Mouse (Mus musculus) kidney, adult 2 months (tissue): ENCODE measurements at regions not wholly inside any gene's neighbourhood (a gene's known extent, or its start where the extent isn't known, plus 50 kb on each side); places are given as distances from the start of the nearest gene placed in this dataset.
"Not testable (repeated sequence)": the region's sequence is repeated elsewhere in the genome, so short reads cannot be mapped to it uniquely, and the experiment has no call there.

ENCODE experiments used
- DNase-seq: peaks from one replicate; pipeline ENCODE4 v3.0.0; 2021
- H3K27ac ChIP-seq: fragments of 200-500 bp; 2 replicates; pipeline ENCODE4 v1.5.1; 2012; ENCODE audit warnings: low read depth, low read length, control low read depth, inconsistent platforms; ENCODE audit not compliant: insufficient read depth
- H3K27me3 ChIP-seq: fragments of 200-500 bp; replicated peaks from 2 replicates; pipeline ENCODE4 v1.6.1; 2012; ENCODE audit warnings: mild to moderate bottlenecking, moderate library complexity, low read length, inconsistent platforms; ENCODE audit not compliant: control insufficient read depth, insufficient read depth
- H3K36me3 ChIP-seq: fragments of 200-500 bp; 2 replicates; pipeline ENCODE4 v1.6.1; 2012; ENCODE audit warnings: mild to moderate bottlenecking, moderate library complexity, low read length, inconsistent platforms; ENCODE audit not compliant: control insufficient read depth, insufficient read depth
- H3K4me1 ChIP-seq: fragments of 200-500 bp; 2 replicates; pipeline ENCODE4 v1.6.1; 2011; ENCODE audit warnings: low read length; ENCODE audit not compliant: control insufficient read depth, insufficient read depth
- H3K4me3 ChIP-seq: fragments of 200-500 bp; 2 replicates; pipeline ENCODE4 v1.5.1; 2011; ENCODE audit warnings: mild to moderate bottlenecking, low read depth, low read length, control low read depth; ENCODE audit not compliant: insufficient read depth
- CTCF ChIP-seq: fragments of 200-500 bp; conservative IDR thresholded peaks from 2 replicates; pipeline ENCODE4 v1.5.1; 2011; ENCODE audit warnings: low read depth, mild to moderate bottlenecking, control low read depth, low read length, moderate library complexity, mixed read lengths; ENCODE audit not compliant: insufficient read depth, insufficient read length
- POLR2A ChIP-seq: fragments of 200-500 bp; IDR thresholded peaks from one replicate; pipeline ENCODE4 v1.6.1; 2011; ENCODE audit warnings: low read depth, low read length, control low read depth
- WGBS: fragments of 180-500 bp; shearing (Covaris S2); methylation state at CpG from one replicate; pipeline ENCODE4 v1.1.7; 2018; 5-methylcytosine and 5-hydroxymethylcytosine counted together

- TF ChIP-seq POLR2A (no peak), CTCF (no peak)
- no peak overlapping the region for H3K27ac ChIP-seq
- WGBS, result 92% methylated on average over 3 of the region's 3 CpGs
- no peak for DNase-seq
- no peaks in the 10 kb centered on the region for H3K27me3 ChIP-seq
- no peak overlapping the region for H3K4me3 ChIP-seq
- H3K36me3 ChIP-seq, result no peaks in the 10 kb centered on the region
- H3K4me1 ChIP-seq, result no peaks in the 10 kb centered on the region
Observed at GRCm38 (mm10) chr4:71343068-71343467, 414.7 kb downstream of the Gm11232 start.

GRCm38 (mm10) chr4:71338582-71338981, 419.2 kb downstream of the Gm11232 start:
- H3K36me3 ChIP-seq, result no peaks in the 10 kb centered on the region
- no peaks in the 10 kb centered on the region for H3K4me1 ChIP-seq
- DNase-seq, result no peak
- H3K27ac ChIP-seq, result no peak overlapping the region
- TF ChIP-seq POLR2A, result no peak
- TF ChIP-seq CTCF, result no peak
- H3K4me3 ChIP-seq, result no peak overlapping the region
- H3K27me3 ChIP-seq, result no peaks in the 10 kb centered on the region
- WGBS, result 62% methylated on average over 1 of the region's 1 CpGs

GRCm38 (mm10) chr4:71332672-71333071, 425.1 kb downstream of the Gm11232 start:
- H3K4me1 ChIP-seq, result no peaks in the 10 kb centered on the region
- no peaks in the 10 kb centered on the region for H3K36me3 ChIP-seq
- DNase-seq, result no peak
- H3K27ac ChIP-seq, result no peak overlapping the region
- no peaks in the 10 kb centered on the region for H3K27me3 ChIP-seq
- WGBS, result 82% methylated on average over 3 of the region's 3 CpGs
- TF ChIP-seq POLR2A (no peak), CTCF (no peak)
- H3K4me3 ChIP-seq, result no peak overlapping the region

- H3K4me3 ChIP-seq, result no peak overlapping the region
- peak; percentile 20; the same call in 1 of the 2 replicates for TF ChIP-seq CTCF
- no peak for TF ChIP-seq POLR2A
- peak; percentile 29 for DNase-seq
- no peaks in the 10 kb centered on the region for H3K27me3 ChIP-seq
- WGBS, result 62% methylated on average over 4 of the region's 4 CpGs
- H3K27ac ChIP-seq, result no peak overlapping the region
- no peaks in the 10 kb centered on the region for H3K36me3 ChIP-seq
- no peaks in the 10 kb centered on the region for H3K4me1 ChIP-seq
Observed at GRCm38 (mm10) chr4:71332018-71332417, 425.7 kb downstream of the Gm11232 start.

GRCm38 (mm10) chr4:71316605-71317004, 441.2 kb downstream of the Gm11232 start:
- DNase-seq, result no peak
- Histone ChIP-seq H3K36me3 (no peaks in the 10 kb centered on the region), H3K27me3 (no peaks in the 10 kb centered on the region), H3K4me1 (no peaks in the 10 kb centered on the region), H3K4me3 (no peak overlapping the region), H3K27ac (no peak overlapping the region)
- TF ChIP-seq CTCF (no peak), POLR2A (no peak)

GRCm38 (mm10) chr4:71307176-71307612, 450.6 kb downstream of the Gm11232 start:
- H3K27me3 ChIP-seq, result no peaks in the 10 kb centered on the region
- TF ChIP-seq POLR2A (no peak), CTCF (no peak)
- DNase-seq, result no peak
- no peak overlapping the region for H3K4me3 ChIP-seq
- no peak overlapping the region for H3K27ac ChIP-seq
- H3K36me3 ChIP-seq, result no peaks in the 10 kb centered on the region
- H3K4me1 ChIP-seq, result no peaks in the 10 kb centered on the region
- WGBS, result 64% methylated on average over 6 of the region's 6 CpGs

GRCm38 (mm10) chr4:71306690-71307089, 451.1 kb downstream of the Gm11232 start:
- DNase-seq, result no peak
- TF ChIP-seq CTCF (no peak), POLR2A (no peak)
- 86% methylated on average over 6 of the region's 6 CpGs for whole genome bisulfite sequencing
- no peaks in the 10 kb centered on the region for H3K4me1 ChIP-seq
- H3K27me3 ChIP-seq, result no peaks in the 10 kb centered on the region
- no peak overlapping the region for H3K27ac ChIP-seq
- no peak overlapping the region for H3K4me3 ChIP-seq
- H3K36me3 ChIP-seq, result no peaks in the 10 kb centered on the region

- H3K27ac ChIP-seq, DNase-seq, H3K4me1 ChIP-seq, H3K36me3 ChIP-seq, H3K27me3 ChIP-seq, H3K4me3 ChIP-seq: not testable (repeated sequence)
- WGBS, result 61% methylated on average over 3 of the region's 3 CpGs
Observed at GRCm38 (mm10) chr4:71295716-71296115, 462.0 kb downstream of the Gm11232 start.
